15 mouse cellular contexts compared by ENCODE assay signal in genomic region chr17:69781201-69781600, GRCm38 (mm10).
"Had no signal": no experiment of that assay in that cellular context is flagged by ENCODE, and none has a peak within 500 bp of the region (broad histone marks: within the 10 kb centered on the region; RNA-seq: fewer than 3 reads in every experiment).

No protein-coding gene starts in this region.

- H3K4me2 ChIP-seq: neural tube, embryonic 15.5 days; stomach, embryonic 15.5 days had no signal

- DNase-seq: retina, postnatal 1 day; right cerebral cortex, adult 18-20 months; right cerebral cortex, postnatal 14 days; right cerebral cortex, postnatal 25 days; right cerebral cortex, postnatal 4 days; spleen, adult 18-20 months; thymus, adult 18-20 months; thymus, adult 2 months; thymus, postnatal 14 days; thymus, postnatal 25 days; thymus, postnatal 36 days; thymus, postnatal 4 days had no signal

- H3K9ac ChIP-seq: neural tube, embryonic 15.5 days; stomach, embryonic 15.5 days had no signal

- H3K4me3 ChIP-seq: neural tube, embryonic 15.5 days; stomach, embryonic 15.5 days had no signal

- H3K27me3 ChIP-seq: neural tube, embryonic 15.5 days; stomach, embryonic 15.5 days had no signal

- H3K9me3 ChIP-seq: neural tube, embryonic 15.5 days; stomach, embryonic 15.5 days had no signal

- H3K27ac ChIP-seq: neural tube, embryonic 15.5 days; stomach, embryonic 15.5 days; stomach, postnatal 0 days had no signal

- H3K36me3 ChIP-seq: neural tube, embryonic 15.5 days; stomach, embryonic 15.5 days had no signal

- H3K4me1 ChIP-seq: neural tube, embryonic 15.5 days; stomach, embryonic 15.5 days had no signal
